Mouse (Mus musculus) kidney, postnatal 14 days (tissue): Measurements from ENCODE around the gene Ak5.

Source experiments
- DNase-seq: peaks from one replicate; pipeline ENCODE4 v3.0.0; 2022; ENCODE audit warnings: mixed read lengths

Ak5 gene

GRCm38 (mm10) chr3:152515959-152516358, 152.2 kb downstream of the Ak5 start:
- DNase-seq: no peak

- no peak for DNase-seq
These were observed 155.6 kb downstream of the Ak5 start for GRCm38 (mm10) chr3:152512517-152512916.

GRCm38 (mm10) chr3:152509268-152509667, 158.9 kb downstream of the Ak5 start:
- DNase-seq: no peak

GRCm38 (mm10) chr3:152508419-152508993, 159.7 kb downstream of the Ak5 start:
- no peak for DNase-seq

GRCm38 (mm10) chr3:152507900-152508299, 160.3 kb downstream of the Ak5 start:
- DNase-seq: no peak

- DNase-seq: no peak
These were observed 169.0 kb downstream of the Ak5 start for GRCm38 (mm10) chr3:152498968-152499696.

GRCm38 (mm10) chr3:152497842-152498241, 170.3 kb downstream of the Ak5 start:
- DNase-seq: no peak

- DNase-seq: no peak
These were observed 171.1 kb downstream of the Ak5 start for GRCm38 (mm10) chr3:152497084-152497483.

GRCm38 (mm10) chr3:152495415-152495898, 172.7 kb downstream of the Ak5 start:
- DNase-seq: no peak

- no peak for DNase-seq
These were observed 173.3 kb downstream of the Ak5 start for GRCm38 (mm10) chr3:152494667-152495360.

- no peak for DNase-seq
These were observed 174.3 kb downstream of the Ak5 start for GRCm38 (mm10) chr3:152493813-152494212.

- DNase-seq: no peak
These were observed 175.9 kb downstream of the Ak5 start for GRCm38 (mm10) chr3:152492241-152492640.

GRCm38 (mm10) chr3:152490423-152490822, 177.7 kb downstream of the Ak5 start:
- DNase-seq: no peak

- DNase-seq: no peak
These were observed 179.2 kb downstream of the Ak5 start for GRCm38 (mm10) chr3:152488964-152489363.

- DNase-seq: peak; percentile 40
These were observed 184.0 kb downstream of the Ak5 start for GRCm38 (mm10) chr3:152484206-152484605.

- DNase-seq: no peak
These were observed 184.4 kb downstream of the Ak5 start for GRCm38 (mm10) chr3:152483800-152484199.

GRCm38 (mm10) chr3:152482182-152482581, 186.0 kb downstream of the Ak5 start:
- DNase-seq: no peak

- DNase-seq: no peak
These were observed 187.8 kb downstream of the Ak5 start for GRCm38 (mm10) chr3:152480336-152480735.

- DNase-seq: peak; percentile 67
These were observed 189.3 kb downstream of the Ak5 start for GRCm38 (mm10) chr3:152478599-152479435.

- peak; percentile 79 for DNase-seq
These were observed 190.2 kb downstream of the Ak5 start for GRCm38 (mm10) chr3:152477796-152478527.

GRCm38 (mm10) chr3:152475894-152476293, 192.3 kb downstream of the Ak5 start:
- no peak for DNase-seq

- no peak for DNase-seq
These were observed 192.9 kb downstream of the Ak5 start for GRCm38 (mm10) chr3:152475278-152475669.
